Mouse (Mus musculus): ENCODE measurements around the gene Gm436.

Gene Gm436

DNA sequence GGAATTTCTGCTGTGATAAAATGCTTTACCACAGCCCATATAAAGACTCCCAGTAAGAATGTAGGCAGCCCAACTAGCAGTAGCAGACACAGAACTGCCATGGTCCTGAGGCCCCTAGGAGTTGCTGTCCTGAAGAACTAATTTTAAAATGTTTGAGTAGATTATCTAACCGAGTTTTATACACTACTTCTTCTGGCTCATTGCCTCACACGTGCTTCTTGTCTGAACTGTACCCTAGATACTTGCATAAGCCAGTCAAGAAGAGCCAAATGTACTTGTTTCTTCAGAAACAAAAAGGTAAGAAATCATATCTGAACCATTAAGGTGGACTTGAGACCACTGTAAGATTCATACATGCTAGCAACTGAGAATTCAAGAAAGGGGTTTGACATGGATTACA, at the start of gene Gm436:
Gene Gm436, minus strand, starts transcription at position 101 of the 400 bp plus-strand sequence.
- no peak for DNase-seq (ENCODE audit: low spot score)

DNA sequence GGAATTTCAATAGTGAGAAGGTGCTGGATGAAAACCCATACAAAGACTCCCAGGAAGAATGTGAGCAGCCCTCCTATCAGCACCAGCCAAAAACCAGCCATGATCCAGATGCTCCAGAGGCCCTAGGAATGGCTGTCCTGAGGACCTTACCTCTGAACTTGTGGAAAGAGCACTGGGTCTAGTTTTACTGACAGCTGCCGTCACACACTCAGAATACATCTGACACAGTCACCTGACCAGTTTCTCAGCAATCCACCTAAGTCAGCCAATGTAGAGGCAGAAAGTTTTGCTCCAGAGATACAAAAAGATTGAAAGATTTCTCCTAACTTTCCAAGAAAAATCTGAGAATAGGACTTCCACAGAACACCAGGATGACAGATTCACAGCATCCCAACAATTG, 35.1 kb upstream of the Gm436 start, which contains the start of gene Gm13178:
Gene Gm13178, minus strand, starts transcription at position 101 of the 400 bp plus-strand sequence.
- no peak for DNase-seq (ENCODE audit: low spot score)

DNA sequence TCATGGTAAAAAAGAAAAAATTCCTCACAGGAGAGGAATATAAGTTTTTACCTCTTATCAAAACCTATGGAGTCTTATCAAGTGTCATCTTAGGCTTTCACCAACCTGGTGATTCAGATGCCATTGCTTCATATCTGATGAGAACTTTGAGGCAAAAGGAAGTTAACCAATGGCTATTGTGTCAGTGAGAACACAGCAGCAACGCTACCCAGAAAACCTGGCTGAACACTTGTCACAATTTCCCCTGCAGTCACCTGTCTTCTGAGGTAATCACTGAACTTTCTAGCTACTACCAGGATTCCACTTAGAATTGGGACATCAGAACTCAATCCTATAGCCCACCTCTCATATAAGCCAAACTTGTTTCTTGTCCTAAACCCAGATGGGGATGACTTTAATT, 33.5 kb upstream of the Gm436 start:
- no peak for DNase-seq (ENCODE audit: low spot score)

DNA sequence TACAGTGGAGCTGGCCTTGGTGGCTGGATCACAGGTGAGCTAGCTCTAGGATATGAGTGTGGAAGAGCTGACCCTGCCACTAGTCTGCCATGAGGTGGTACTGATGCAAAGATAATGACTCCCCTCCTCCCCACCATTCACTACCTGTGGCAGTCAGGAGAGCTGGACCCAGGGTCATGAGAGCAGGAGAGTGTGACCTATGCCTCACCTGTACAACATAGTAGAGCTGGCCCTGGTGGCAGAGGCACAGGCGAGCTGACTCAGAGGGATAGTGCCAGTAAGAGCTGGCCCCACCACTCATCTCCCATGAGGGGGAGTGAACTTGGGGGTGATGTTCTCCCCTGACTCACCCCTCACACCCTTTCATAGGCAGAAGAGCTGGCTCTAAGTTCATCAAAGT, 32.1 kb upstream of the Gm436 start:
- no peak for DNase-seq (ENCODE audit: low spot score)

DNA sequence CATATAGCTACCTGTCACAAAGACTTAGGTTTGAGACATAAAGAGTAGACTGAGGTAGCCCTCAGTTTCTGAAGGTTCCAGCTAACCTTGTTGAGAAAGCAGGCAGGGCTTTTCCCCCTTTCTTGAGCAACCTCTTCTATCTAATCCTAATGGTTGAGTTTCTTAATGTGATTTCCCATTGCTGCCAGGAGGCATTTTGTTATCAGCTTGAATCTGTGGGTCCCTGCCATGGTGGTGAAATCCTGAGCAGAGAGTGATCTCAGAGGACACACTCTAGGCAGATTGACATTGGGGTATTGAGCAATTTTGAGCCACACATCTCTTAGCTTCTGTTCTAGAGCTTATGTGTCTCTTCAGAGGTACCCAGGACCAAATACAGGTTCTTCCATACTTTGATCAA, 47.9 kb downstream of the Gm436 start:
- DNase-seq (ENCODE audit: low spot score) = no peak
